Mouse (Mus musculus) heart, postnatal 36 days (tissue): ENCODE measurements at regions not wholly inside any gene's neighbourhood (a gene's known extent, or its start where the extent isn't known, plus 50 kb on each side); places are given as distances from the start of the nearest gene placed in this dataset.

Experiments used
- DNase-seq, 2 experiments: peaks; one replicate each; pipeline ENCODE4 v3.0.0; 2021 to 2022
- intact Hi-C: fragments of 180-260 bp; cut with DNase I; formaldehyde crosslinking; loops from one replicate; pipeline ENCODE4 v1.15.1; 2025

GRCm38 (mm10) chr16:78635774-78636173 lies 59.3 kb upstream of the D16Ertd472e start:
- DNase-seq, result no peak
- intact Hi-C loops, result loop anchor here (1.0 to 5.0 kb wide), 4 partner anchors 183 to 437 kb away; no protein-coding TSS in a partner anchor

- intact Hi-C loops, result loop anchor here (1.0 to 5.0 kb wide), 4 partner anchors 183 to 436 kb away; no protein-coding TSS in a partner anchor
- peak; percentile 67 to 75 for DNase-seq
Measured at GRCm38 (mm10) chr16:78635257-78635656, 58.7 kb upstream of the D16Ertd472e start.

GRCm38 (mm10) chr16:78631797-78632196 lies 55.3 kb upstream of the D16Ertd472e start:
- no peak for DNase-seq
- intact Hi-C loops, result no loop called here

- DNase-seq, result no peak
- intact Hi-C loops, result loop anchor here (2.0 kb wide), 1 partner anchor 174 kb away; no protein-coding TSS in a partner anchor
Measured at GRCm38 (mm10) chr16:78626803-78627202, 50.3 kb upstream of the D16Ertd472e start.
